Mouse (Mus musculus): Measurements from ENCODE around the gene Mageb18. TPM values are rescaled to one million over a fixed set of nuclear protein-coding genes. Genes with fewer than 3 reads are reported as not detected.

Mageb18 gene
- polyA plus RNA-seq, 1 experiment from 2014 or later: not detected

GRCm38 (mm10) chrX:92323599-92323998 lies 275.8 kb downstream of the Mageb18 start:
- Histone ChIP-seq H3K27me3 (replicated peaks; ENCODE audit: control insufficient read depth, insufficient read depth, low read length) (no peaks in the 10 kb centered on the region), H3K9ac (ENCODE audit: low read depth, low read length) (no peak overlapping the region), H3K9me3 (ENCODE audit: control insufficient read depth) (no peaks in the 10 kb centered on the region), H3K4me1 (replicated peaks; ENCODE audit: control insufficient read depth, insufficient read depth, low read length) (no peaks in the 10 kb centered on the region), H3K4me3 (ENCODE audit: low read depth, low read length) (no peak overlapping the region), H3K27ac (ENCODE audit: low read depth, low read length) (no peak overlapping the region), H3K4me2 (replicated peaks; ENCODE audit: low read depth) (no peak overlapping the region), H3K36me3 (ENCODE audit: control insufficient read depth, insufficient read depth) (no peaks in the 10 kb centered on the region)
- 43% methylated on average over 1 of the region's 1 CpGs for WGBS
- TF ChIP-seq CTCF (IDR thresholded peaks at IDR 0.05; ENCODE audit: low read depth): no peak
- no peak for ATAC-seq

GRCm38 (mm10) chrX:92280619-92281018 lies 318.8 kb downstream of the Mageb18 start:
- Histone ChIP-seq H3K9me3 (ENCODE audit: control insufficient read depth) (no peaks in the 10 kb centered on the region), H3K9ac (ENCODE audit: low read depth, low read length) (no peak overlapping the region), H3K36me3 (ENCODE audit: control insufficient read depth, insufficient read depth) (no peaks in the 10 kb centered on the region), H3K27me3 (replicated peaks; ENCODE audit: control insufficient read depth, insufficient read depth, low read length) (no peaks in the 10 kb centered on the region), H3K4me1 (replicated peaks; ENCODE audit: control insufficient read depth, insufficient read depth, low read length) (no peaks in the 10 kb centered on the region), H3K4me2 (replicated peaks; ENCODE audit: low read depth) (no peak overlapping the region), H3K27ac (ENCODE audit: low read depth, low read length) (no peak overlapping the region), H3K4me3 (ENCODE audit: low read depth, low read length) (no peak overlapping the region)
- ATAC-seq: no peak
- TF ChIP-seq CTCF (IDR thresholded peaks at IDR 0.05; ENCODE audit: low read depth): no peak

Other genes starting within 250 kb of the Mageb18 start
- gene Gm5941, start 109.6 kb downstream of the Mageb18 start, polyA plus RNA-seq (2015; fragmentation: Nextera tagmentation; extraction: Ambion mirVana): not detected in 2 replicates